Mouse (Mus musculus) embryonic fibroblast, embryonic 13.5 days (primary cell): ENCODE results near the gene Fam124b.

Experiments
- CTCF ChIP-seq: IDR thresholded peaks from 2 replicates; pipeline ENCODE4 v1.5.1; 2011; ENCODE audit warnings: mild to moderate bottlenecking, control low read depth, low read length, moderate library complexity, borderline replicate concordance; ENCODE audit not compliant: insufficient read depth
- POLR2A ChIP-seq: IDR thresholded peaks from 2 replicates; pipeline ENCODE4 v1.6.1; 2011; ENCODE audit warnings: low read depth, mild to moderate bottlenecking, control low read depth, low read length, moderate library complexity

- no peak for TF ChIP-seq CTCF
- TF ChIP-seq POLR2A = no peak
These were observed 40.4 kb upstream of the Fam124b start for GRCm38 (mm10) chr1:80258632-80259031.
